In genomic region chr15:78876258-78876696, GRCm38 (mm10) we compare ENCODE assay signal across 8 mouse cellular contexts. TPM values are rescaled to one million over a fixed set of nuclear protein-coding genes. Genes with fewer than 3 reads are reported as not detected.
DNase-seq lines count a peak whose midpoint lies in the region; ATAC-seq lines count a peak whose summit lies in the region.

No protein-coding gene starts in this region.

- peak overlapping the region; percentile 84 for H3K4me3 ChIP-seq in heart, embryonic 10.5 days
- H3K4me3 ChIP-seq in kidney, embryonic 15.5 days (replicated peaks) = peak overlapping the region; percentile 80
- peak overlapping the region; percentile 73 for H3K4me3 ChIP-seq in limb, embryonic 15.5 days
- peak overlapping the region; percentile 78 for H3K4me3 ChIP-seq in midbrain, embryonic 16.5 days (ENCODE audit: low read depth, low read length)

- H3K27ac ChIP-seq in heart, embryonic 10.5 days = peak overlapping the region; percentile 99
- peak overlapping the region; percentile 100 for H3K27ac ChIP-seq in kidney, embryonic 15.5 days
- H3K27ac ChIP-seq in limb, embryonic 15.5 days = peak overlapping the region; percentile 100
- peak overlapping the region; percentile 97 for H3K27ac ChIP-seq in midbrain, embryonic 16.5 days (ENCODE audit: low read length)

- WGBS in heart, embryonic 10.5 days = under 1% methylated on average over 17 of the region's 17 CpGs
- WGBS in kidney, embryonic 15.5 days = 5% methylated on average over 17 of the region's 17 CpGs
- WGBS in limb, embryonic 15.5 days = 2% methylated on average over 17 of the region's 17 CpGs
- WGBS in midbrain, embryonic 16.5 days = 3% methylated on average over 17 of the region's 17 CpGs

- H3K4me1 ChIP-seq in heart, embryonic 10.5 days = peaks cover 44% of the 10 kb centered on the region
- peaks cover 38% of the 10 kb centered on the region for H3K4me1 ChIP-seq in kidney, embryonic 15.5 days
- peaks cover 41% of the 10 kb centered on the region for H3K4me1 ChIP-seq in limb, embryonic 15.5 days
- peaks cover 24% of the 10 kb centered on the region for H3K4me1 ChIP-seq in midbrain, embryonic 16.5 days (ENCODE audit: control insufficient read depth, insufficient read depth, low read length)

- no peaks in the 10 kb centered on the region for H3K27me3 ChIP-seq in heart, embryonic 10.5 days (ENCODE audit: insufficient read depth, poor library complexity, severe bottlenecking)
- no peaks in the 10 kb centered on the region for H3K27me3 ChIP-seq in kidney, embryonic 15.5 days
- no peaks in the 10 kb centered on the region for H3K27me3 ChIP-seq in limb, embryonic 15.5 days
- no peaks in the 10 kb centered on the region for H3K27me3 ChIP-seq in midbrain, embryonic 16.5 days (ENCODE audit: control insufficient read depth, insufficient read depth, low read depth, low read length)

- H3K36me3 ChIP-seq in heart, embryonic 10.5 days = peaks cover 18% of the 10 kb centered on the region
- H3K36me3 ChIP-seq in kidney, embryonic 15.5 days = peaks cover 16% of the 10 kb centered on the region
- peaks cover 15% of the 10 kb centered on the region for H3K36me3 ChIP-seq in limb, embryonic 15.5 days
- H3K36me3 ChIP-seq in midbrain, embryonic 16.5 days (ENCODE audit: control insufficient read depth, insufficient read depth, low read length) = peaks cover 4% of the 10 kb centered on the region; the same call in 1 of the 2 replicates

- peak; percentile 70 for DNase-seq in A20 (ENCODE audit: low read depth, low spot score)
- DNase-seq in brain, adult 2 months (ENCODE audit: low read depth, low spot score) = peak; percentile 92
- peak; percentile 94 for DNase-seq in heart, embryonic 10.5 days (ENCODE audit: low spot score)
- DNase-seq in spleen, postnatal 36 days (ENCODE audit: low spot score in 2 of 2) = peak; percentile 47 to 66

- peak overlapping the region; percentile 84 for H3K4me2 ChIP-seq in kidney, embryonic 15.5 days
- peak overlapping the region; percentile 68 for H3K4me2 ChIP-seq in limb, embryonic 15.5 days
- H3K4me2 ChIP-seq in midbrain, embryonic 16.5 days (ENCODE audit: low read length) = peak overlapping the region; percentile 75

- H3K9me3 ChIP-seq in heart, embryonic 10.5 days = no peaks in the 10 kb centered on the region
- H3K9me3 ChIP-seq in kidney, embryonic 15.5 days (replicated peaks) = no peaks in the 10 kb centered on the region
- H3K9me3 ChIP-seq in limb, embryonic 15.5 days = no peaks in the 10 kb centered on the region
- H3K9me3 ChIP-seq in midbrain, embryonic 16.5 days (replicated peaks; ENCODE audit: control insufficient read depth, low read length, poor library complexity, severe bottlenecking) = no peaks in the 10 kb centered on the region

- H3K9ac ChIP-seq in kidney, embryonic 15.5 days = peak overlapping the region; percentile 76
- H3K9ac ChIP-seq in limb, embryonic 15.5 days = peak overlapping the region; percentile 76
- H3K9ac ChIP-seq in midbrain, embryonic 16.5 days (ENCODE audit: low read depth, low read length) = peak overlapping the region; percentile 94

- ATAC-seq in erythroblast, adult 5-6 weeks (replicated peaks; ENCODE audit: low FRiP score, poor library complexity, severe bottlenecking) = peak; percentile 56
- peak; percentile 30 for ATAC-seq in kidney, embryonic 15.5 days (replicated peaks; ENCODE audit: low FRiP score)
- no peak for ATAC-seq in limb, embryonic 15.5 days (ENCODE audit: insufficient number of reproducible peaks, low FRiP score, low TSS enrichment, low read depth)
- ATAC-seq in midbrain, embryonic 16.5 days = peak; percentile 46

RNA-seq across cellular contexts. Expression of gene Gga1, which starts 0.7 kb away (rescaled TPM):
- 6.5 and 17.1 TPM in 2 replicates for total RNA-seq in erythroblast, adult 5-6 weeks (2015; ENCODE audit: low replicate concordance)
- 3.5 and 3.7 TPM in 2 replicates for total RNA-seq in erythroblast, adult 5-6 weeks (2017; ENCODE audit: low replicate concordance)
- polyA plus RNA-seq in heart, embryonic 10.5 days (2016; fragmentation: Nextera tagmentation; extraction: Ambion mirVana) = 51.5 and 56.6 TPM in 2 replicates
- polyA plus RNA-seq in kidney, embryonic 15.5 days (2015; fragmentation: Nextera tagmentation; extraction: Ambion mirVana) = 49.5 and 55.5 TPM in 2 replicates
- polyA plus RNA-seq in limb, embryonic 15.5 days (2015; fragmentation: Nextera tagmentation; extraction: Ambion mirVana) = 53.2 and 54.4 TPM in 2 replicates
- polyA plus RNA-seq in midbrain, embryonic 16.5 days (2015; fragmentation: Nextera tagmentation; extraction: Ambion mirVana) = 46.0 and 46.5 TPM in 2 replicates

RNA-seq across cellular contexts. Expression of gene Lgals2, which starts 20.9 kb away (rescaled TPM):
- not detected in 2 replicates for total RNA-seq in erythroblast, adult 5-6 weeks (2015; ENCODE audit: low replicate concordance)
- total RNA-seq in erythroblast, adult 5-6 weeks (2017; ENCODE audit: low replicate concordance) = not detected in 2 replicates
- 2.2 TPM in 1 of 2 replicates, not detected in the other for polyA plus RNA-seq in heart, embryonic 10.5 days (2016; fragmentation: Nextera tagmentation; extraction: Ambion mirVana)
- polyA plus RNA-seq in kidney, embryonic 15.5 days (2015; fragmentation: Nextera tagmentation; extraction: Ambion mirVana) = 0.60 and 1.8 TPM in 2 replicates
- 0.65 and 0.73 TPM in 2 replicates for polyA plus RNA-seq in limb, embryonic 15.5 days (2015; fragmentation: Nextera tagmentation; extraction: Ambion mirVana)
- polyA plus RNA-seq in midbrain, embryonic 16.5 days (2015; fragmentation: Nextera tagmentation; extraction: Ambion mirVana) = not detected in 2 replicates

RNA-seq across cellular contexts. Expression of gene Gm49510, which starts 23.2 kb away (rescaled TPM):
- not detected in 2 replicates for total RNA-seq in erythroblast, adult 5-6 weeks (2015; ENCODE audit: low replicate concordance)
- total RNA-seq in erythroblast, adult 5-6 weeks (2017; ENCODE audit: low replicate concordance) = 0.56 and 0.77 TPM in 2 replicates
- 0.11 and 0.38 TPM in 2 replicates for polyA plus RNA-seq in heart, embryonic 10.5 days (2016; fragmentation: Nextera tagmentation; extraction: Ambion mirVana)
- 0.14 and 0.60 TPM in 2 replicates for polyA plus RNA-seq in kidney, embryonic 15.5 days (2015; fragmentation: Nextera tagmentation; extraction: Ambion mirVana)
- 0.50 and 0.65 TPM in 2 replicates for polyA plus RNA-seq in limb, embryonic 15.5 days (2015; fragmentation: Nextera tagmentation; extraction: Ambion mirVana)
- polyA plus RNA-seq in midbrain, embryonic 16.5 days (2015; fragmentation: Nextera tagmentation; extraction: Ambion mirVana) = not detected in 2 replicates

RNA-seq across cellular contexts. Expression of gene Sh3bp1, which starts 23.3 kb away (rescaled TPM):
- 13.6 and 15.2 TPM in 2 replicates for total RNA-seq in erythroblast, adult 5-6 weeks (2015; ENCODE audit: low replicate concordance)
- 4.5 and 8.8 TPM in 2 replicates for total RNA-seq in erythroblast, adult 5-6 weeks (2017; ENCODE audit: low replicate concordance)
- polyA plus RNA-seq in heart, embryonic 10.5 days (2016; fragmentation: Nextera tagmentation; extraction: Ambion mirVana) = 33.8 and 44.4 TPM in 2 replicates
- polyA plus RNA-seq in kidney, embryonic 15.5 days (2015; fragmentation: Nextera tagmentation; extraction: Ambion mirVana) = 34.4 and 41.6 TPM in 2 replicates
- polyA plus RNA-seq in limb, embryonic 15.5 days (2015; fragmentation: Nextera tagmentation; extraction: Ambion mirVana) = 55.2 and 61.1 TPM in 2 replicates
- 2.2 and 2.7 TPM in 2 replicates for polyA plus RNA-seq in midbrain, embryonic 16.5 days (2015; fragmentation: Nextera tagmentation; extraction: Ambion mirVana)

RNA-seq across cellular contexts. Expression of gene Cdc42ep1, which starts 33.9 kb away (rescaled TPM):
- total RNA-seq in erythroblast, adult 5-6 weeks (2015; ENCODE audit: low replicate concordance) = not detected in 2 replicates
- 0.70 TPM in 1 of 2 replicates, not detected in the other for total RNA-seq in erythroblast, adult 5-6 weeks (2017; ENCODE audit: low replicate concordance)
- polyA plus RNA-seq in heart, embryonic 10.5 days (2016; fragmentation: Nextera tagmentation; extraction: Ambion mirVana) = 35.1 and 37.3 TPM in 2 replicates
- polyA plus RNA-seq in kidney, embryonic 15.5 days (2015; fragmentation: Nextera tagmentation; extraction: Ambion mirVana) = 46.2 and 51.1 TPM in 2 replicates
- polyA plus RNA-seq in limb, embryonic 15.5 days (2015; fragmentation: Nextera tagmentation; extraction: Ambion mirVana) = 26.5 and 30.0 TPM in 2 replicates
- 11.4 and 13.6 TPM in 2 replicates for polyA plus RNA-seq in midbrain, embryonic 16.5 days (2015; fragmentation: Nextera tagmentation; extraction: Ambion mirVana)
